Mouse (Mus musculus): Measurements from ENCODE around the gene Psap. TPM values are rescaled to one million over a fixed set of nuclear protein-coding genes. Genes with fewer than 3 reads are reported as not detected.
"Not testable (repeated sequence)": the region's sequence is repeated elsewhere in the genome, so short reads cannot be mapped to it uniquely, and the experiment has no call there.

Gene Psap
- 55.7 and 74.8 TPM in 2 replicates for total RNA-seq (2014; fragmentation: Nextera tagmentation)
- total RNA-seq (2017), result 100 and 103 TPM in 2 replicates
- polyA plus RNA-seq (2012), result 32.9 and 35.8 TPM in 2 replicates

- TF ChIP-seq TAL1 (conservative IDR thresholded peaks at IDR 0.05; ENCODE audit: low read depth, low read length), result no peak
- no peak for TF ChIP-seq GATA2 (IDR thresholded peaks at IDR 0.05; ENCODE audit: borderline replicate concordance, low read depth, low read length)
- TF ChIP-seq CTCF (IDR thresholded peaks at IDR 0.05; ENCODE audit: low read depth, low read length), result no peak
- TF ChIP-seq POLR2AphosphoS5 (IDR thresholded peaks at IDR 0.05; ENCODE audit: insufficient replicate concordance, low read depth, low read length), result no peak
- TF ChIP-seq GATA1 (IDR thresholded peaks at IDR 0.05; ENCODE audit: borderline replicate concordance, low read length), result no peak
Observed at GRCm38 (mm10) chr10:60277207-60278005, at the start of gene Psap. Gene Psap (plus strand): TSS chr10:60277627.

GRCm38 (mm10) chr10:60227666-60228065, 49.8 kb upstream of the Psap start:
- no peaks in the 10 kb centered on the region for H3K27me3 ChIP-seq (ENCODE audit: insufficient read depth, low read length)
- no peaks in the 10 kb centered on the region for H3K9me3 ChIP-seq (replicated peaks)
- no peak for DNase-seq (ENCODE audit: low spot score)
- H3K4me1 ChIP-seq (ENCODE audit: insufficient read depth, low read depth, low read length), result no peaks in the 10 kb centered on the region
- ATAC-seq (ENCODE audit: extremely low read depth, insufficient number of reproducible peaks, low FRiP score, poor library complexity, severe bottlenecking), result no peak
- TF ChIP-seq CTCF (IDR thresholded peaks at IDR 0.05; ENCODE audit: low read depth, low read length), result no peak
- no peak for TF ChIP-seq GATA1 (IDR thresholded peaks at IDR 0.05; ENCODE audit: borderline replicate concordance, low read length)
- TF ChIP-seq TAL1 (conservative IDR thresholded peaks at IDR 0.05; ENCODE audit: low read depth, low read length), result no peak
- TF ChIP-seq GATA2 (IDR thresholded peaks at IDR 0.05; ENCODE audit: borderline replicate concordance, low read depth, low read length), result no peak
- no peak for TF ChIP-seq POLR2AphosphoS5 (IDR thresholded peaks at IDR 0.05; ENCODE audit: insufficient replicate concordance, low read depth, low read length)
- H3K4me3 ChIP-seq (ENCODE audit: low read depth, low read length), result no peak overlapping the region
- H3K36me3 ChIP-seq (replicated peaks), result no peaks in the 10 kb centered on the region

More at GRCm38 (mm10) chr10:60277207-60278005, at the start of gene Psap:
- peaks cover 25% of the 10 kb centered on the region for H3K36me3 ChIP-seq (replicated peaks)
- peaks cover 36% of the 10 kb centered on the region for H3K4me1 ChIP-seq (ENCODE audit: insufficient read depth, low read depth, low read length)
- DNase-seq (ENCODE audit: low spot score), result peak; percentile 75
- peak within 1 kb of the TSS; percentile 81 for H3K4me3 ChIP-seq (ENCODE audit: low read depth, low read length)
- no peaks in the 10 kb centered on the region for H3K9me3 ChIP-seq (replicated peaks)
- peak; percentile 54; the same call in 1 of the 2 replicates for ATAC-seq (ENCODE audit: extremely low read depth, insufficient number of reproducible peaks, low FRiP score, poor library complexity, severe bottlenecking)
- no peaks in the 10 kb centered on the region for H3K27me3 ChIP-seq (ENCODE audit: insufficient read depth, low read length)

- Histone ChIP-seq H3K9me3 (replicated peaks) (no peaks in the 10 kb centered on the region), H3K27me3 (ENCODE audit: insufficient read depth, low read length) (no peaks in the 10 kb centered on the region), H3K36me3 (replicated peaks) (no peaks in the 10 kb centered on the region), H3K4me1 (ENCODE audit: insufficient read depth, low read depth, low read length) (no peaks in the 10 kb centered on the region), H3K4me3 (ENCODE audit: low read depth, low read length) (no peak overlapping the region)
- no peak for ATAC-seq (ENCODE audit: extremely low read depth, insufficient number of reproducible peaks, low FRiP score, poor library complexity, severe bottlenecking)
- TF ChIP-seq GATA2 (IDR thresholded peaks at IDR 0.05; ENCODE audit: borderline replicate concordance, low read depth, low read length), result no peak
- no peak for TF ChIP-seq GATA1 (IDR thresholded peaks at IDR 0.05; ENCODE audit: borderline replicate concordance, low read length)
- TF ChIP-seq POLR2AphosphoS5 (IDR thresholded peaks at IDR 0.05; ENCODE audit: insufficient replicate concordance, low read depth, low read length), result no peak
- no peak for TF ChIP-seq CTCF (IDR thresholded peaks at IDR 0.05; ENCODE audit: low read depth, low read length)
- TF ChIP-seq TAL1 (conservative IDR thresholded peaks at IDR 0.05; ENCODE audit: low read depth, low read length), result no peak
- no peak for DNase-seq (ENCODE audit: low spot score)
Observed at GRCm38 (mm10) chr10:60229113-60229512, 48.3 kb upstream of the Psap start.

- no peak for TF ChIP-seq POLR2AphosphoS5 (IDR thresholded peaks at IDR 0.05; ENCODE audit: insufficient replicate concordance, low read depth, low read length)
- TF ChIP-seq GATA2 (IDR thresholded peaks at IDR 0.05; ENCODE audit: borderline replicate concordance, low read depth, low read length), result no peak
- TF ChIP-seq TAL1 (conservative IDR thresholded peaks at IDR 0.05; ENCODE audit: low read depth, low read length), result no peak
- no peak for TF ChIP-seq CTCF (IDR thresholded peaks at IDR 0.05; ENCODE audit: low read depth, low read length)
- TF ChIP-seq GATA1 (IDR thresholded peaks at IDR 0.05; ENCODE audit: borderline replicate concordance, low read length), result no peak
- DNase-seq (ENCODE audit: low spot score) (no peak), ATAC-seq (ENCODE audit: extremely low read depth, insufficient number of reproducible peaks, low FRiP score, poor library complexity, severe bottlenecking) (no peak)
- Histone ChIP-seq H3K27me3 (ENCODE audit: insufficient read depth, low read length) (no peaks in the 10 kb centered on the region), H3K4me1 (ENCODE audit: insufficient read depth, low read depth, low read length) (no peaks in the 10 kb centered on the region), H3K9me3 (replicated peaks) (no peaks in the 10 kb centered on the region), H3K4me3 (ENCODE audit: low read depth, low read length) (no peak overlapping the region), H3K36me3 (replicated peaks) (no peaks in the 10 kb centered on the region)
Observed at GRCm38 (mm10) chr10:60230321-60231088, 46.9 kb upstream of the Psap start.

GRCm38 (mm10) chr10:60234006-60234405, 43.4 kb upstream of the Psap start:
- no peak for ATAC-seq (ENCODE audit: extremely low read depth, insufficient number of reproducible peaks, low FRiP score, poor library complexity, severe bottlenecking)
- Histone ChIP-seq H3K36me3 (replicated peaks) (no peaks in the 10 kb centered on the region), H3K27me3 (ENCODE audit: insufficient read depth, low read length) (no peaks in the 10 kb centered on the region), H3K4me3 (ENCODE audit: low read depth, low read length) (no peak overlapping the region), H3K4me1 (ENCODE audit: insufficient read depth, low read depth, low read length) (no peaks in the 10 kb centered on the region), H3K9me3 (replicated peaks) (no peaks in the 10 kb centered on the region)
- TF ChIP-seq GATA1 (IDR thresholded peaks at IDR 0.05; ENCODE audit: borderline replicate concordance, low read length), result no peak
- no peak for TF ChIP-seq POLR2AphosphoS5 (IDR thresholded peaks at IDR 0.05; ENCODE audit: insufficient replicate concordance, low read depth, low read length)
- no peak for TF ChIP-seq GATA2 (IDR thresholded peaks at IDR 0.05; ENCODE audit: borderline replicate concordance, low read depth, low read length)
- no peak for DNase-seq (ENCODE audit: low spot score)

- not testable (repeated sequence) for H3K9me3 ChIP-seq (replicated peaks); ATAC-seq (ENCODE audit: extremely low read depth, insufficient number of reproducible peaks, low FRiP score, poor library complexity, severe bottlenecking); H3K36me3 ChIP-seq (replicated peaks); H3K4me1 ChIP-seq (ENCODE audit: insufficient read depth, low read depth, low read length); H3K27me3 ChIP-seq (ENCODE audit: insufficient read depth, low read length); H3K4me3 ChIP-seq (ENCODE audit: low read depth, low read length); DNase-seq (ENCODE audit: low spot score)
Observed at GRCm38 (mm10) chr10:60235876-60236275, 41.6 kb upstream of the Psap start.
